Mouse (Mus musculus) limb, embryonic 14.5 days (tissue): Measurements from ENCODE around the gene Kmt2c. TPM values are rescaled to one million over a fixed set of nuclear protein-coding genes. Genes with fewer than 3 reads are reported as not detected.
A peak's percentile ranks its signal among the peaks of the same experiment; 100 is the strongest.

Experiments used
- ATAC-seq: fragments of 200-750 bp; cut with Nextera tagmentation; 2 replicates; pipeline ENCODE4 v1.8.0; 2017; ENCODE audit warnings: low read depth, moderate number of reproducible peaks, moderate TSS enrichment; ENCODE audit not compliant: low FRiP score
- DNase-seq: peaks from one replicate; pipeline ENCODE4 v3.0.0-alpha.2; 2015; ENCODE audit warnings: low spot score
- H3K27ac ChIP-seq: fragments of 300-500 bp; sonication (generic); replicated peaks from 2 replicates; pipeline ENCODE4 v1.5.1; 2014; ENCODE audit warnings: low read depth, mild to moderate bottlenecking, low read length, moderate library complexity, mixed read lengths
- H3K27me3 ChIP-seq: fragments of 300-500 bp; sonication (generic); 2 replicates; pipeline ENCODE4 v1.6.1; 2014; ENCODE audit warnings: low read length, mixed read lengths; ENCODE audit not compliant: control insufficient read depth, insufficient read depth
- H3K36me3 ChIP-seq: fragments of 300-500 bp; sonication (generic); 2 replicates; pipeline ENCODE4 v1.6.1; 2014; ENCODE audit warnings: mild to moderate bottlenecking, low read length, moderate library complexity, mixed read lengths; ENCODE audit not compliant: control insufficient read depth, insufficient read depth
- H3K4me1 ChIP-seq: fragments of 300-500 bp; sonication (generic); 2 replicates; pipeline ENCODE4 v1.6.1; 2014; ENCODE audit warnings: antibody characterized with exemption, low read length, mixed read lengths; ENCODE audit not compliant: control insufficient read depth, insufficient read depth
- H3K4me2 ChIP-seq: fragments of 300-500 bp; sonication (generic); replicated peaks from 2 replicates; pipeline ENCODE4 v1.6.1; 2014; ENCODE audit warnings: low read depth, mild to moderate bottlenecking, low read length, moderate library complexity; ENCODE audit not compliant: severe bottlenecking
- H3K4me3 ChIP-seq: fragments of 300-500 bp; sonication (generic); replicated peaks from 2 replicates; pipeline ENCODE4 v1.5.1; 2014; ENCODE audit warnings: low read length
- H3K9ac ChIP-seq: fragments of 300-500 bp; sonication (generic); 2 replicates; pipeline ENCODE4 v1.6.1; 2014; ENCODE audit warnings: mild to moderate bottlenecking, low read depth, low read length, moderate library complexity; ENCODE audit not compliant: severe bottlenecking
- H3K9me3 ChIP-seq: fragments of 300-500 bp; sonication (generic); 2 replicates; pipeline ENCODE4 v1.6.1; 2016; ENCODE audit warnings: low read length; ENCODE audit not compliant: control insufficient read depth
- POLR2A ChIP-seq: fragments of 200-500 bp; IDR thresholded peaks from 2 replicates; pipeline ENCODE4 v1.8.0; 2012; ENCODE audit warnings: inconsistent platforms, mild to moderate bottlenecking, moderate library complexity, borderline replicate concordance; ENCODE audit not compliant: insufficient read depth, insufficient read length; ENCODE audit errors: extremely low read depth
- WGBS: fragments of 180-500 bp; shearing (Covaris S2); extraction: QIAGEN DNeasy Blood & Tissue Kit; methylation state at CpG from one replicate; pipeline ENCODE4 v1.1.7; 2014; 5-methylcytosine and 5-hydroxymethylcytosine counted together
- polyA plus RNA-seq, 2 experiments: library from polyadenylated mRNA; depleted of rRNA in 1 of 2; stranded (reverse) in 1 of 2; unstranded in 1 of 2; fragments of >200 nt; fragmentation: Nextera tagmentation in 1 of 2; extraction: Ambion mirVana in 1 of 2; gene quantifications; 2 replicates each; pipeline versions ENCODE4 v1.2.1 to v1.2.3; 2012 to 2014

The Kmt2c gene
- polyA plus RNA-seq, 2 experiments, result 19.8 to 26.5 TPM

GRCm38 (mm10) chr5:25498821-25499422, 339 bp upstream of the Kmt2c start:
- H3K27me3 ChIP-seq, result no peaks in the 10 kb centered on the region
- ATAC-seq (peak; percentile 83), DNase-seq (peak; percentile 85)
- no peaks in the 10 kb centered on the region for H3K9me3 ChIP-seq
- peak overlapping the region; percentile 93 for H3K9ac ChIP-seq
- WGBS, result 2% methylated on average over 41 of the region's 87 CpGs
- peak overlapping the region; percentile 97 for H3K27ac ChIP-seq
- no peaks in the 10 kb centered on the region for H3K36me3 ChIP-seq
- TF ChIP-seq POLR2A, result no peak
- peak overlapping the region; percentile 60 for H3K4me2 ChIP-seq
- peaks cover 14% of the 10 kb centered on the region for H3K4me1 ChIP-seq
- peak overlapping the region; percentile 98 for H3K4me3 ChIP-seq

GRCm38 (mm10) chr5:25497720-25498345, 750 bp downstream of the Kmt2c start:
- Histone ChIP-seq H3K4me1 (peaks cover 14% of the 10 kb centered on the region), H3K9me3 (no peaks in the 10 kb centered on the region), H3K27me3 (no peaks in the 10 kb centered on the region), H3K36me3 (no peaks in the 10 kb centered on the region), H3K4me2 (peak overlapping the region; percentile 69), H3K9ac (peak overlapping the region; percentile 93), H3K4me3 (peak overlapping the region; percentile 98), H3K27ac (peak overlapping the region; percentile 98)
- peak; percentile 6; the same call in 1 of the 2 replicates for ATAC-seq
- WGBS, result under 1% methylated on average over 60 of the region's 78 CpGs
- DNase-seq, result peak; percentile 18
- no peak for TF ChIP-seq POLR2A

GRCm38 (mm10) chr5:25497369-25497719, 1.2 kb downstream of the Kmt2c start:
- peak overlapping the region; percentile 93 for H3K9ac ChIP-seq
- peak overlapping the region; percentile 98 for H3K27ac ChIP-seq
- peaks cover 14% of the 10 kb centered on the region for H3K4me1 ChIP-seq
- no peaks in the 10 kb centered on the region for H3K36me3 ChIP-seq
- ATAC-seq, result no peak
- peak overlapping the region; percentile 69 for H3K4me2 ChIP-seq
- peak overlapping the region; percentile 98 for H3K4me3 ChIP-seq
- WGBS, result 1% methylated on average over 10 of the region's 10 CpGs
- DNase-seq, result no peak
- H3K27me3 ChIP-seq, result no peaks in the 10 kb centered on the region
- H3K9me3 ChIP-seq, result no peaks in the 10 kb centered on the region
- TF ChIP-seq POLR2A, result no peak

GRCm38 (mm10) chr5:25496652-25497051, 1.9 kb downstream of the Kmt2c start:
- no peak overlapping the region for H3K9ac ChIP-seq

GRCm38 (mm10) chr5:25478863-25479262, 19.7 kb downstream of the Kmt2c start:
- Histone ChIP-seq H3K27me3 (no peaks in the 10 kb centered on the region), H3K9me3 (no peaks in the 10 kb centered on the region), H3K27ac (no peak overlapping the region), H3K9ac (no peak overlapping the region), H3K4me3 (no peak overlapping the region), H3K4me2 (no peak overlapping the region), H3K4me1 (no peaks in the 10 kb centered on the region), H3K36me3 (no peaks in the 10 kb centered on the region)
- DNase-seq (no peak), ATAC-seq (no peak)
- TF ChIP-seq POLR2A, result no peak

More at GRCm38 (mm10) chr5:25496652-25497051, 1.9 kb downstream of the Kmt2c start:
- H3K4me1 ChIP-seq, result peaks cover 14% of the 10 kb centered on the region
- no peak for ATAC-seq
- peak overlapping the region; percentile 69 for H3K4me2 ChIP-seq
- H3K27me3 ChIP-seq, result no peaks in the 10 kb centered on the region
- WGBS, result 13% methylated on average over 2 of the region's 2 CpGs
- no peaks in the 10 kb centered on the region for H3K9me3 ChIP-seq
- peak overlapping the region; percentile 98 for H3K4me3 ChIP-seq
- no peaks in the 10 kb centered on the region for H3K36me3 ChIP-seq
- no peak overlapping the region for H3K27ac ChIP-seq
- no peak for TF ChIP-seq POLR2A
- DNase-seq, result no peak

GRCm38 (mm10) chr5:25475789-25476188, 22.8 kb downstream of the Kmt2c start:
- DNase-seq (no peak), ATAC-seq (no peak)
- Histone ChIP-seq H3K9me3 (no peaks in the 10 kb centered on the region), H3K9ac (no peak overlapping the region), H3K4me1 (peaks cover 5% of the 10 kb centered on the region; the same call in 1 of the 2 replicates), H3K4me3 (no peak overlapping the region), H3K36me3 (no peaks in the 10 kb centered on the region), H3K27ac (no peak overlapping the region), H3K4me2 (no peak overlapping the region), H3K27me3 (no peaks in the 10 kb centered on the region)
- WGBS, result 73% methylated on average over 2 of the region's 2 CpGs
- no peak for TF ChIP-seq POLR2A
